Mouse (Mus musculus) midbrain, embryonic 11.5 days (tissue): ENCODE measurements around the gene Arhgap24. TPM values are rescaled to one million over a fixed set of nuclear protein-coding genes. Genes with fewer than 3 reads are reported as not detected.

ENCODE experiments used
- ATAC-seq: fragments of 200-750 bp; cut with Nextera tagmentation; 2 replicates; pipeline ENCODE4 v1.8.0; 2017; ENCODE audit warnings: moderate TSS enrichment, moderate library complexity; ENCODE audit not compliant: low FRiP score
- DNase-seq: peaks from one replicate; pipeline ENCODE4 v3.0.0; 2015; ENCODE audit warnings: low spot score; ENCODE audit errors: missing footprints
- H3K27ac ChIP-seq: fragments of 300-500 bp; sonication (generic); 2 replicates; pipeline ENCODE4 v1.5.1; 2014; ENCODE audit warnings: low read depth, low read length
- H3K27me3 ChIP-seq: fragments of 300-500 bp; sonication (generic); 2 replicates; pipeline ENCODE4 v1.6.1; 2014; ENCODE audit warnings: mild to moderate bottlenecking, low read length, moderate library complexity, mixed read lengths; ENCODE audit not compliant: control insufficient read depth, insufficient read depth
- H3K36me3 ChIP-seq: fragments of 300-500 bp; sonication (generic); 2 replicates; pipeline ENCODE4 v1.6.1; 2014; ENCODE audit warnings: mild to moderate bottlenecking, low read length, moderate library complexity, mixed read lengths; ENCODE audit not compliant: control insufficient read depth, insufficient read depth
- H3K4me1 ChIP-seq: fragments of 300-500 bp; sonication (generic); 2 replicates; pipeline ENCODE4 v1.6.1; 2014; ENCODE audit warnings: low read length; ENCODE audit not compliant: control insufficient read depth, insufficient read depth
- H3K4me2 ChIP-seq: fragments of 300-500 bp; sonication (generic); 2 replicates; pipeline ENCODE4 v1.6.1; 2014; ENCODE audit warnings: mild to moderate bottlenecking, moderate library complexity
- H3K4me3 ChIP-seq: fragments of 300-500 bp; sonication (generic); 2 replicates; pipeline ENCODE4 v1.5.1; 2014; ENCODE audit warnings: low read depth, low read length
- H3K9ac ChIP-seq: fragments of 300-500 bp; sonication (generic); 2 replicates; pipeline ENCODE4 v1.6.1; 2014; ENCODE audit warnings: low read length
- H3K9me3 ChIP-seq: fragments of 300-500 bp; sonication (generic); 2 replicates; pipeline ENCODE4 v1.6.1; 2016; ENCODE audit warnings: low read length; ENCODE audit not compliant: control insufficient read depth
- WGBS: fragments of 180-500 bp; shearing (Covaris S2); extraction: QIAGEN DNeasy Blood & Tissue Kit; methylation state at CpG from one replicate; pipeline ENCODE4 v1.1.7; 2014; 5-methylcytosine and 5-hydroxymethylcytosine counted together
- polyA plus RNA-seq: library from polyadenylated mRNA; unstranded; fragments of >200 nt; fragmentation: Nextera tagmentation; extraction: Ambion mirVana; gene quantifications from 2 replicates; pipeline ENCODE4 v1.2.1, GENCODE M21; 2014

Gene Arhgap24
- polyA plus RNA-seq = 3.4 and 3.7 TPM in 2 replicates

GRCm38 (mm10) chr5:102481215-102482211 lies at the start of gene Arhgap24:
Gene Arhgap24 (plus strand): TSS chr5:102481391.
- H3K36me3 ChIP-seq = no peaks in the 10 kb centered on the region
- DNase-seq (peak; percentile 97), ATAC-seq (peak; percentile 91)
- H3K4me2 ChIP-seq = peak within 1 kb of the TSS; percentile 93
- no peaks in the 10 kb centered on the region for H3K9me3 ChIP-seq
- H3K27me3 ChIP-seq = no peaks in the 10 kb centered on the region
- no peaks in the 10 kb centered on the region for H3K4me1 ChIP-seq
- peak within 1 kb of the TSS; percentile 49 for H3K4me3 ChIP-seq
- H3K9ac ChIP-seq = peak within 1 kb of the TSS; percentile 77
- H3K27ac ChIP-seq = peak within 1 kb of the TSS; percentile 11; the same call in 1 of the 2 replicates
- WGBS = under 1% methylated on average over 44 of the region's 44 CpGs

GRCm38 (mm10) chr5:102434182-102434581 lies 47.0 kb upstream of the Arhgap24 start:
- no peaks in the 10 kb centered on the region for H3K27me3 ChIP-seq
- no peaks in the 10 kb centered on the region for H3K4me1 ChIP-seq
- H3K9me3 ChIP-seq = no peaks in the 10 kb centered on the region
- no peak overlapping the region for H3K4me3 ChIP-seq
- DNase-seq (no peak), ATAC-seq (no peak)
- H3K36me3 ChIP-seq = no peaks in the 10 kb centered on the region
- H3K4me2 ChIP-seq = no peak overlapping the region
- H3K27ac ChIP-seq = no peak overlapping the region
- WGBS = 56% methylated on average over 4 of the region's 4 CpGs
- no peak overlapping the region for H3K9ac ChIP-seq

GRCm38 (mm10) chr5:102436581-102436980 lies 44.6 kb upstream of the Arhgap24 start:
- Histone ChIP-seq H3K9ac (no peak overlapping the region), H3K9me3 (no peaks in the 10 kb centered on the region), H3K4me1 (no peaks in the 10 kb centered on the region), H3K4me3 (no peak overlapping the region), H3K27ac (no peak overlapping the region), H3K4me2 (no peak overlapping the region), H3K36me3 (no peaks in the 10 kb centered on the region), H3K27me3 (no peaks in the 10 kb centered on the region)
- no peak for ATAC-seq
- no peak for DNase-seq
- 82% methylated on average over 8 of the region's 8 CpGs for WGBS

GRCm38 (mm10) chr5:102439119-102439877 lies 41.9 kb upstream of the Arhgap24 start:
- Histone ChIP-seq H3K27me3 (no peaks in the 10 kb centered on the region), H3K4me1 (no peaks in the 10 kb centered on the region), H3K4me2 (no peak overlapping the region), H3K9me3 (no peaks in the 10 kb centered on the region), H3K9ac (no peak overlapping the region), H3K36me3 (no peaks in the 10 kb centered on the region), H3K27ac (no peak overlapping the region), H3K4me3 (no peak overlapping the region)
- WGBS = 91% methylated on average over 9 of the region's 9 CpGs
- DNase-seq = no peak
- ATAC-seq = no peak

GRCm38 (mm10) chr5:102447436-102447835 lies 33.8 kb upstream of the Arhgap24 start:
- Histone ChIP-seq H3K36me3 (no peaks in the 10 kb centered on the region), H3K4me3 (no peak overlapping the region), H3K9ac (no peak overlapping the region), H3K27ac (no peak overlapping the region), H3K4me2 (no peak overlapping the region), H3K9me3 (no peaks in the 10 kb centered on the region), H3K4me1 (no peaks in the 10 kb centered on the region), H3K27me3 (no peaks in the 10 kb centered on the region)
- WGBS = 89% methylated on average over 9 of the region's 9 CpGs
- no peak for ATAC-seq
- no peak for DNase-seq

GRCm38 (mm10) chr5:102450897-102451296 lies 30.3 kb upstream of the Arhgap24 start:
- H3K27me3 ChIP-seq = no peaks in the 10 kb centered on the region
- H3K4me2 ChIP-seq = no peak overlapping the region
- no peaks in the 10 kb centered on the region for H3K4me1 ChIP-seq
- no peak for DNase-seq
- H3K4me3 ChIP-seq = no peak overlapping the region
- WGBS = 90% methylated on average over 2 of the region's 2 CpGs
- no peaks in the 10 kb centered on the region for H3K36me3 ChIP-seq
- no peak for ATAC-seq
- no peak overlapping the region for H3K9ac ChIP-seq
- no peaks in the 10 kb centered on the region for H3K9me3 ChIP-seq
- H3K27ac ChIP-seq = no peak overlapping the region

- Histone ChIP-seq H3K27me3 (no peaks in the 10 kb centered on the region), H3K27ac (no peak overlapping the region), H3K4me2 (no peak overlapping the region), H3K9ac (no peak overlapping the region), H3K4me3 (no peak overlapping the region), H3K4me1 (no peaks in the 10 kb centered on the region), H3K36me3 (no peaks in the 10 kb centered on the region), H3K9me3 (no peaks in the 10 kb centered on the region)
- WGBS = 78% methylated on average over 7 of the region's 7 CpGs
- no peak for ATAC-seq
- peak; percentile 57 for DNase-seq
Measured at GRCm38 (mm10) chr5:102452079-102452797, 29.0 kb upstream of the Arhgap24 start.

GRCm38 (mm10) chr5:102453324-102453723 lies 27.9 kb upstream of the Arhgap24 start:
- no peak overlapping the region for H3K4me3 ChIP-seq
- no peak overlapping the region for H3K9ac ChIP-seq
- DNase-seq (no peak), ATAC-seq (no peak)
- H3K4me2 ChIP-seq = no peak overlapping the region
- H3K9me3 ChIP-seq = no peaks in the 10 kb centered on the region
- 90% methylated on average over 2 of the region's 2 CpGs for WGBS
- no peaks in the 10 kb centered on the region for H3K27me3 ChIP-seq
- no peaks in the 10 kb centered on the region for H3K4me1 ChIP-seq
- H3K36me3 ChIP-seq = no peaks in the 10 kb centered on the region
- no peak overlapping the region for H3K27ac ChIP-seq
